Comparison of ENCODE assay signal across 16 mouse cellular contexts in genomic region chr2:33635323-33636116, GRCm38 (mm10). TPM values are rescaled to one million over a fixed set of nuclear protein-coding genes. Genes with fewer than 3 reads are reported as not detected.
DNase-seq lines count a peak whose midpoint lies in the region; ATAC-seq and TF ChIP-seq lines count a peak whose summit lies in the region.
"Had no signal": no experiment of that assay in that cellular context is flagged by ENCODE, and none has a peak within 500 bp of the region (broad histone marks: within the 10 kb centered on the region; RNA-seq: fewer than 3 reads in every experiment).

No protein-coding gene starts in this region.

- H3K36me3 ChIP-seq in kidney, postnatal 0 days (ENCODE audit: insufficient read depth, low read length): no peaks in the 10 kb centered on the region
- no peaks in the 10 kb centered on the region for H3K36me3 ChIP-seq in kidney, adult 2 months (ENCODE audit: control insufficient read depth, insufficient read depth, low read length)
- no peaks in the 10 kb centered on the region for H3K36me3 ChIP-seq in hindbrain, embryonic 12.5 days
- peaks cover 2% of the 10 kb centered on the region; the same call in 1 of the 2 replicates for H3K36me3 ChIP-seq in midbrain, embryonic 10.5 days
- no peaks in the 10 kb centered on the region for H3K36me3 ChIP-seq in neural tube, embryonic 14.5 days (ENCODE audit: control insufficient read depth, insufficient read depth, low read length)

- no peak for TF ChIP-seq CTCF in kidney, postnatal 0 days (IDR thresholded peaks at IDR 0.05; ENCODE audit: low read depth)
- TF ChIP-seq CTCF in kidney, adult 2 months (conservative IDR thresholded peaks at IDR 0.05; ENCODE audit: insufficient read depth, insufficient read length, low read depth, low read length): no peak

- peaks cover 90% of the 10 kb centered on the region for H3K27me3 ChIP-seq in kidney, postnatal 0 days (ENCODE audit: insufficient read depth, low read length)
- peaks cover 7% of the 10 kb centered on the region; the same call in 1 of the 2 replicates for H3K27me3 ChIP-seq in kidney, adult 2 months (replicated peaks; ENCODE audit: control insufficient read depth, insufficient read depth, low read length)
- H3K27me3 ChIP-seq in hindbrain, embryonic 12.5 days: peaks cover 90% of the 10 kb centered on the region
- H3K27me3 ChIP-seq in midbrain, embryonic 10.5 days (ENCODE audit: low read depth, poor library complexity, severe bottlenecking): peaks cover 100% of the 10 kb centered on the region
- peaks cover 45% of the 10 kb centered on the region for H3K27me3 ChIP-seq in neural tube, embryonic 14.5 days (ENCODE audit: control insufficient read depth, insufficient read depth, low read length)

- H3K4me1 ChIP-seq in kidney, postnatal 0 days (replicated peaks; ENCODE audit: insufficient read depth, low read length): peaks cover 18% of the 10 kb centered on the region; the same call in 1 of the 2 replicates
- H3K4me1 ChIP-seq in kidney, adult 2 months (ENCODE audit: control insufficient read depth, insufficient read depth, low read length): no peaks in the 10 kb centered on the region
- peaks cover 20% of the 10 kb centered on the region for H3K4me1 ChIP-seq in hindbrain, embryonic 12.5 days
- H3K4me1 ChIP-seq in midbrain, embryonic 10.5 days: peaks cover 88% of the 10 kb centered on the region
- peaks cover 7% of the 10 kb centered on the region for H3K4me1 ChIP-seq in neural tube, embryonic 14.5 days (ENCODE audit: control insufficient read depth, insufficient read depth, low read length)

- WGBS in kidney, postnatal 0 days: 15% methylated on average over 19 of the region's 19 CpGs
- 29% methylated on average over 19 of the region's 19 CpGs for WGBS in kidney, adult 2 months
- WGBS in hindbrain, embryonic 12.5 days: 3% methylated on average over 19 of the region's 19 CpGs
- 7% methylated on average over 19 of the region's 19 CpGs for WGBS in midbrain, embryonic 10.5 days
- WGBS in neural tube, embryonic 14.5 days: 2% methylated on average over 19 of the region's 19 CpGs

- H3K4me2 ChIP-seq in kidney, postnatal 0 days (ENCODE audit: low read length): peak overlapping the region; percentile 39
- peak overlapping the region; percentile 60 for H3K4me2 ChIP-seq in hindbrain, embryonic 12.5 days (replicated peaks)
- H3K4me2 ChIP-seq in neural tube, embryonic 14.5 days (ENCODE audit: low read depth, low read length): peak overlapping the region; percentile 55
- H3K4me2 ChIP-seq: forebrain, embryonic 13.5 days had no signal

- H3K9ac ChIP-seq in kidney, postnatal 0 days (ENCODE audit: low read depth, low read length): 0 out of 2 replicates have a peak overlapping the region, but pooled peaks have one; percentile 4
- H3K9ac ChIP-seq in hindbrain, embryonic 12.5 days: peak overlapping the region; percentile 61
- peak overlapping the region; percentile 80 for H3K9ac ChIP-seq in neural tube, embryonic 14.5 days (replicated peaks; ENCODE audit: low read depth, low read length)
- H3K9ac ChIP-seq: forebrain, embryonic 13.5 days; liver, postnatal 0 days had no signal

- no peak for DNase-seq in kidney, postnatal 0 days (ENCODE audit: low spot score)
- DNase-seq in kidney, adult 2 months: no peak
- DNase-seq in midbrain, embryonic 10.5 days (ENCODE audit: low spot score): peak; percentile 42
- DNase-seq in natural killer cell, adult 2 months (ENCODE audit: low spot score in 2 of 2): no peak
- no peak for DNase-seq in layer of hippocampus, postnatal 25 days (ENCODE audit: extremely low spot score in 1 of 2, low spot score in 1 of 2)
- DNase-seq in frontal cortex, postnatal 10 days (ENCODE audit: low spot score in 2 of 2): no peak
- DNase-seq: adrenal gland, postnatal 10 days; kidney, postnatal 25 days; liver, postnatal 0 days had no signal

- no peak for ATAC-seq in kidney, postnatal 0 days (replicated peaks; ENCODE audit: low FRiP score, low read depth)
- ATAC-seq in hindbrain, embryonic 12.5 days (ENCODE audit: low FRiP score): no peak
- ATAC-seq in neural tube, embryonic 14.5 days (ENCODE audit: low read depth): no peak
- ATAC-seq: forebrain, embryonic 13.5 days; liver, postnatal 0 days had no signal

- peak overlapping the region; percentile 18; the same call in 1 of the 2 replicates for H3K4me3 ChIP-seq in kidney, postnatal 0 days (replicated peaks; ENCODE audit: low read depth, low read length)
- no peak overlapping the region for H3K4me3 ChIP-seq in kidney, adult 2 months (ENCODE audit: insufficient read depth, low read depth, low read length)
- H3K4me3 ChIP-seq in hindbrain, embryonic 12.5 days: peak overlapping the region; percentile 45
- peak overlapping the region; percentile 55 for H3K4me3 ChIP-seq in midbrain, embryonic 10.5 days
- peak overlapping the region; percentile 50 for H3K4me3 ChIP-seq in neural tube, embryonic 14.5 days (ENCODE audit: low read depth, low read length)
- H3K4me3 ChIP-seq: forebrain, embryonic 13.5 days; megakaryocyte, embryonic 14.5 days had no signal

- no peaks in the 10 kb centered on the region for H3K9me3 ChIP-seq in kidney, postnatal 0 days (replicated peaks; ENCODE audit: low read length)
- H3K9me3 ChIP-seq in hindbrain, embryonic 12.5 days (replicated peaks): no peaks in the 10 kb centered on the region
- no peaks in the 10 kb centered on the region for H3K9me3 ChIP-seq in midbrain, embryonic 10.5 days (replicated peaks)
- no peaks in the 10 kb centered on the region for H3K9me3 ChIP-seq in neural tube, embryonic 14.5 days (ENCODE audit: control insufficient read depth, low read length)
- H3K9me3 ChIP-seq: forebrain, embryonic 13.5 days; megakaryocyte, embryonic 14.5 days had no signal

- no peak for TF ChIP-seq POLR2A in kidney, adult 2 months (IDR thresholded peaks at IDR 0.05; ENCODE audit: low read depth, low read length)

- H3K27ac ChIP-seq in kidney, postnatal 0 days: no peak overlapping the region
- no peak overlapping the region for H3K27ac ChIP-seq in kidney, adult 2 months (ENCODE audit: insufficient read depth, low read depth, low read length)
- peak overlapping the region; percentile 18; the same call in 1 of the 2 replicates for H3K27ac ChIP-seq in hindbrain, embryonic 12.5 days
- peak overlapping the region; percentile 70 for H3K27ac ChIP-seq in midbrain, embryonic 10.5 days (replicated peaks)
- peak overlapping the region; percentile 89 for H3K27ac ChIP-seq in neural tube, embryonic 14.5 days (ENCODE audit: low read depth, low read length)
- H3K27ac ChIP-seq: forebrain, embryonic 13.5 days had no signal

RNA-seq across cellular contexts. Expression of gene Lmx1b, which starts 4.8 kb away (rescaled TPM):
- polyA plus RNA-seq in kidney, postnatal 0 days (2015; fragmentation: Nextera tagmentation; extraction: Ambion mirVana): 0.82 and 0.88 TPM in 2 replicates
- 2.9 and 3.7 TPM in 2 replicates for polyA plus RNA-seq in kidney, adult 2 months (2012; rRNA removed)
- polyA plus RNA-seq in hindbrain, embryonic 12.5 days (2016; fragmentation: Nextera tagmentation; extraction: Ambion mirVana): 5.0 and 5.6 TPM in 2 replicates
- polyA plus RNA-seq in midbrain, embryonic 10.5 days (2016; fragmentation: Nextera tagmentation; extraction: Ambion mirVana): 2.7 and 3.1 TPM in 2 replicates
- 13.1 and 16.3 TPM in 2 replicates for polyA plus RNA-seq in neural tube, embryonic 14.5 days (2014; fragmentation: Nextera tagmentation; extraction: Ambion mirVana)
- total RNA-seq in layer of hippocampus, postnatal 25 days (2021): under 1 TPM; 0.22 to 0.31 TPM
- total RNA-seq: common myeloid progenitor, adult 5-6 weeks; hematopoietic stem cell, adult 5-6 weeks had no signal
- polyA plus RNA-seq: gonadal fat pad, adult 2 months; liver, postnatal 0 days had no signal

Comparison
In these comparisons a context has a peak if more than half of its experiments do, and no peak if none do; other contexts are left out.
1. H3K27ac ChIP-seq: peak in hindbrain, embryonic 12.5 days (single experiment), midbrain, embryonic 10.5 days (single experiment) and neural tube, embryonic 14.5 days (single experiment); none in kidney, postnatal 0 days (single experiment) and kidney, adult 2 months (single experiment).
2. H3K9ac ChIP-seq: peak in every context shown above with its lines; median percentile 80 in neural tube, embryonic 14.5 days; 61 in hindbrain, embryonic 12.5 days; 4 in kidney, postnatal 0 days.
3. Peak in every context shown above with its lines, with median percentiles within 50 percentile points of each other: H3K4me2 ChIP-seq.